Mouse (Mus musculus): ENCODE measurements around the gene Sohlh2.

The Sohlh2 gene

DNA sequence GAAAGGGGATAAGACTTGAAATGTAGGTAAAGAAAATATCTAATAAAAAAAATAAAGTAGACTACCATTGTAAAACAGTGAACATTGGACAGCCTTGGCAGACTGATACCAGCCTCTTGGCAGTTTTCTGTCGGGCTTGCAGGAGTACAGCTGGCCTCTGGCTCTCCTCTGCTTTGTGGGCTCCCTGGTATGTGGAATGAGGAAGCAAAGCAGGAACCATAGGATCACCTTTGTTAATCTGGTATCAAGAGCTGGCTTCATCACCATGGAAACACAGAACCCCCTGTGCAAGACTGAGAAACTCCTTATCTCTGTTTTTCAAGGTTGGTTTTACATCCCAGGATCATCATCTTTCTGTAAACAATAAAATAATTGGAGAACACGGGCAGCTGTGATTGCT lies 30.4 kb downstream of the Sohlh2 start:
- DNase-seq: no peak

DNA sequence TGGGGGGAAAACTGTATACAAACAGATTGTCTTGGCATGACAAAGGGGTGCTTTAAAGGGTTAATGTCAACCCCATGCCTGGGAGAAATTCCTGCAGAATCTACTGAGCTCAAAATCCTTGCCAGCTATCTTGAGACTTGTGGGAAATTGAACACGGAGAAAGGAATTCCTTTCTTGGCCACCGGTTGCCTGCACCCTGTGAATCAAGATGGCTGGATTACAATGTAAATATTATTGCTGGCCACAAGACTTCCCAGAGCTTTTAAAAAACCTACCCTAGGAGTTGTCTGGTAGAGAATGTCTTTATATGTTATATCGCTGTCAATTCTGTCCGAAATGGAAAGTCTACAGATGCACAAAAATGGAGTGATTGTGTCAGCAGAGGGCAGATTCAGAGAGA lies 32.0 kb downstream of the Sohlh2 start:
- no peak for DNase-seq

DNA sequence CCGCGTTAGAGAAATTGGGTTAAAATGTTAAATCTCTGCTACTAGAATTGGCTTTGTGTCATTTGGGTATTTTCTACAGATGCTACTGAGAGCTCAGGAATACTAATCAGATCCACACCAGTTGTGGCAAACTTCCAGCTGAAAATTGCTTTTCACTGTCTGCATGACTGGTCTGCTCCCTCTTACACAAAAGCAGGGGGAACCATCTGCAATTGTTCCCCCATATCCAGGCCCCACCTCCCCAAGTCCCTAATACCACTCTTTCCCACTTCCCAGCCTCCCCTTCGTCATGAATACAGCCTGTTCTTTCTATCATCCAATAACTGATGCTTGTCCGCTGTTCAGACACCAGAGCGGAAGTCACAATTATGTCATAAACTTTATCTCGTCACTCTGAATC lies 32.6 kb downstream of the Sohlh2 start:
- no peak for DNase-seq

DNA sequence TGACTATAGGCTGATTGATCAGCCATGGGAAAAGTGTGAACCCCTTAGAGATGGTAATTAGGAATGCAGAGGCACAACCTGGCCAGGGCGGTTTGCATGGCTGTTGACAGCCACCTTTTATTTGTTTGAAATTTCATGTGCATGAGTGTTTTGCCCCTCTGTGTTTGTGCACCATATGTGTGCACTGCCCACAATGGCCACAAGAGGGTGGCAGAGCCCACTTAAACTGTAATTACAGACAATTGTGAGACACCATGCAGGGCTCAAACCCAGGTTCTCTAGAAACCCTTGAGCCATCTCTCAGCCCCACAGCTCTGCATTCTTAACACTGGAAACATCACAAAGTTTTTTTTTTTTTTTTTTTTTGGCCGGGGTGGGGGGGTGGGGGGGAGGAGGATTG lies 40.7 kb downstream of the Sohlh2 start:
- no peak for DNase-seq

DNA sequence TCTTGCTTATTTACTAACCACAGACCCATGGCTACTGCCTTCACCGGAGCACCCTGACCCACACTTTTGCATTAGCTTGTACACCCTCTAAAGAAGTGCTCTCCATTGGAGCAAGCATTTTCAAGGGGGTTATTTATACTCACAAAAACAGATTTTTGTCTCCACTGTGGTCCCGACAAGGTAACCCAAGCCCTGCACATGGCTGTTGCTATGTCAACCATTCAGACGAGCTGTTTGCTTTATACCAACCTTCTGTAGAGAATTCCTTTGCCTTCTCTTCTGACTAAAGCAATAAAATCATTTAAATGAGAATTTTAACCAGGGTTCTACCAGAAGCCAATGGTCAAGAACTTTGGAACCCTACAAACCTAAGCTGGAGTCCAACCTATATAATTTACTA lies 42.0 kb downstream of the Sohlh2 start:
- no peak for DNase-seq

DNA sequence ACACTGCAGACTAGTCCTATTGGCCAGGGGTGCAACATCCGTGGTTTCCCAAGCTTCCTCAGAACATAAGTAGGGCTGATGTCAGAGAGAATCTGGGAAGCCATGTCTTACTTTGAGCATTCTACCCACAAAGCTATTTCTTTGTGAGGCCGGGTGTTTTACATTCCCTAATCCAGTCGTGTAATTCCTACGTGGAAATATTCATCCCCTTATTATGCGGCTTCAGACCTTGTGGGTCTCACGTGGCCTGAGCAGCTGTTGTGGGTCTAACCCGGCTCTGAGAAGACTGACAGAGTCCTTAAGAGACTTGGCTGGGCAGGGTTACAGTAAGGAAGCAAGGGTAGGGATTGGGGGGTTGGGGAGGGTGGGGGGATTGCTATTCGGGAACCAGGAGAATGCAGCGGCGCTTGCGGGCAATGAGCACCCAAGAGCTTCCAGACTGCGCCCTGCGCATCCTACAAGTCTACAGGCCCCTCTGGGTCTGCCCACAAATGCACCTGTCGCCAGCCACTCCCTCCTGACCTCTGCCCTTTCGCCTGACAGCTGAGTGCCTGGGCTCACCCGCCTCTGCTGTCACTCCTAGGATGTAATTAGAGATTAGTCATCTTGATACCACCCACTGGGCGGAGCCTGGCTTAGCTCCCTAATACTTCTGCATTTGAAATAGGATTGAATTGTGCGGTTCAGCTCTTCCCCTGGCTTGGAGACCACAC lies 44.8 kb downstream of the Sohlh2 start:
- peak; percentile 19 for DNase-seq

DNA sequence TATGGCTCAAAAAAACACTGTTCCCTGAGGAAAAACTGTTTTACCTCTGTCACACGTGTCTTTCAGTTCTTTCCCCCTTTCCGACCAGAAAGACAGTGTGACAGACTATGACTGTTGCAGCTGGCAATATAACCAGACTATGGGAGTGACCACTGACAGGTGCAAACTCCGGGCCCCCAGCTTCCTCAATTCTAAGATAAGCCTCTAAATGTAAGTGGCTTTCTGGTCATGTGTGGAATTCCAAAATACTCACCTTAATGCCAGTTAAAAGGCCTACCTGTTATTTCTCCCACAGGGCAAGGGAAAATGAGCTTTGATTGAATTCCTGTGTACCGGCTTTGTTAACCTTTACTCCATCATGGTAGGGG lies 45.4 kb downstream of the Sohlh2 start:
- DNase-seq: no peak

DNA sequence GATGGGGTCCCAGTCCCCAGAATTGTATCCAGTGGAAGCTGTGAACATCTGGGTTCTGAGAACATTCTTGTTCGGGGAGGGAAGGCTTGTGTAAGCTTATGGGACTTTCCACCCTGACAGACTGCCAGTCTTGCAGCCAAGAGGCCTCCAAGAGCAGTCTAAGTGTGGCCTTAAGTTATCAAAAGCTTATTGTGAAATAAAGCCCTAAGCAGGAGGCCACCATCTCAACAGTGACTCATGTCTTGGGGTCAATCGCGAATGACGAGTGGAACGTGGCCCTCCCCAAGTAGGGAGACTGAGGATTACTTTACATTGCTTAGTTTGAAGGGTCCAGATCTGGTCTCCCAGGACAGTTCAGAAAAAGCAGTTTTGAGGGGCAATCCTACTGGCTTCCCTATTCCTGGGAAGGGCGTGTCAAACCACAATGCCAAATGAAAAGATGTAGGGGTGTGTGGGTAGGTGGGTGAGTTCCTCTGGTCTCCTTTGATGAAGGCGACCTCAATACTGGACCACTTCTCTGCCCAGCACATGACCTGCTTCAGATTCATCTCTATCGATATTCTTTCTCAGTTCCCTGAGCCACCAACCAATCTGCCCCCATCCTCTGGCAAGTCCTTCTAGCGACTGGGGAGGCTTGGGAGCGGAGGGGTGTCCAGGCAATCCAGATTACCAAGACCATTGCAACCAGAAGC lies 60.0 kb downstream of the Sohlh2 start, which contains the start of gene Dclk1:
Gene Dclk1, plus strand, starts transcription at position 635 of the 692 bp plus-strand sequence.
- DNase-seq: no peak

DNA sequence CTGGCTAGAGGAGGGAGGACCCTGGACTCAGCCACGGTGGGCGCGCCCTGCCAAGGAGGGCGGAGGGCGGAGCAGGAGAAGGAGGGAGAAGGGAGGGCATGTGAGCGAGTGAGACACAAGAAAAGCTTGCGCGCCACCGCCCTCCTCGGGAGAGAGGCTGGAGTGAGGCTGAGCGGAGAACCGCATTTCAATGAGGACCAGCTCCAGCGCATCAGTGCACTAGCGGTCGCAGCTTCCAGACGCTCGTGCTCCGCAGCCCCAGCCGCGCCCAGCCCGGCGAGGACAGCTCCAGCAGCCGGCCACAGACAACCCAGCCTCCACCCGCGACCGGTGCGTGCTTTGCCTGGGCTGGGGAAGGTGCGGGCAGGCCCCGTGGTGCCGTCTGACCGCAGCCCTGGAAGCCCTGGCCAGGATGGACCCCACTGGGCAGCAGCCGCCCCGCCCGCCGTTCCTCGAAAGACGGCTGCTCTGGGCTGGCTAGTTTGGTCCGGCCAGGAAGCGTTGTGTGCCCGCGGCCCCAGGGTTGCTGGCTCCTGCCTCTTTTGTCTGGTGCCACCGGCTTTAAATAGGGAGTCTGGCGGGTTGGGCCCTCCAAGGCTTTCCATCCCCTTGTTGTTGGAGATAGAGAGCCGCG lies 60.7 kb downstream of the Sohlh2 start:
- DNase-seq: peak; percentile 50

DNA sequence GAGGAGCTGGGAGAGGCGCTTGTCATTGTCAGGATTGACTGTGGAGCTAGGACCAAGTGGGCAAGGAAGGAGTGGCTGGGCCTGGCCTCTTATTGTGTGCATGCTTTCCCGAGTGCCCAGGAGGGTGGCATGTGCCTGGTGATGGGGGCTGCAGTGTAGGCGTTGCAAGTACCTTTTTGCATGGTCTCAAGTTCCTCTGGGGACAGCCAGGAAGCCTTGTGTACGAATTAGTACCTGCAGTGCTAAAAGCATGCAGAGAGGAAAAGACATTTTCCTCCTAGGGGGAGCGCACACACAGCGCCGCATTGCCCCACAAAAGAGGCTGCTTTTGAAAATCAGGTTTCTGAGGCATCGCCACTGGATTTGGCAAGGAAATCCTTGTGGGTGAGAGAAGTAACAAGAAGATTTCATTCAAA lies 61.2 kb downstream of the Sohlh2 start:
- no peak for DNase-seq

DNA sequence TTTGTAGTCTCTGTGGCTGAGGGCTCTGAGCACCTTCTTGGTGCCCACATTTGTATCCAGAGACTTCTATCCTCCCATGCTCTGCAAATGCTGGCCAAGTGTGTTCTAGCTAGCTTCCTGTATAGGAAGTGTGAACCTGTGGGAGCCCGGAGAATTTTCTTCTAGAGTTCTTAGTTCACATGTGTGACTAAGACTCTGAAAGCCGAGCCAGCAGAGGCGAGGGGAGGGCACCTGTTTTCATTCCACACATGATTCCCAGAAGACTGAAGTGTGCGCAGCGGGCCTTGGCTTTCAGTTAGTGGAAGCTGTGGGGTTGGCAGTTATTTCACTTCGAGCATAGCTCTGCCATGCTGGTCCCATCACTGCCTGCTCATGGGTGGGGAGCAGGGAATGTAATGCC lies 62.3 kb downstream of the Sohlh2 start:
- DNase-seq: no peak

DNA sequence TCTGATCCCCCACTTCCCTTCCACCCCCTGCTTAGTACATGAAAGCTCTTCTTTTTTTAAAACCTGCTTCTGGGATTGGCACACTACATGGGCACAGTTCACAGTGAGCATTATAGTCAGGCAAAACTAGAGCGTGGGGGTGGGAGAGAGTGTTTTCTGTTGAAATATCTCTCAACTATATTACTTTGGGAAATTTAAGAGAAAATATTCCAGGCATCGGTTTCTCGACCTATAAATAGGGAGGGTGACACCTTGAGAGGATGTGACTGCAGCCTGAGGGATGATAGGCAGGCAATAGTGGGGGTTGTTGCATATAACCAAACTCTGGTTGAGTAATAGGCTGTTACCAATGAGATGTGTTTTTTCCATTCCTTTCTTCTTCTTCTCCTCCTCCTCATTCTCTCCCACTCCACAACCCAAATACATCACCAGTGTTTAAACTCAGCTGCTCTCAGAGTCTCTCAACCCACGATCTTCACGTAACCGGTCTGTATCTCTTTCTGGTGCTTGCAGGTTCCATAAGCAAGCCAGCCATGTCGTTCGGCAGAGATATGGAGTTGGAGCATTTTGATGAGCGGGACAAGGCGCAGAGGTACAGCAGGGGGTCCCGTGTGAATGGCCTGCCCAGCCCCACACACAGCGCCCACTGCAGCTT lies 64.9 kb downstream of the Sohlh2 start:
- no peak for DNase-seq

DNA sequence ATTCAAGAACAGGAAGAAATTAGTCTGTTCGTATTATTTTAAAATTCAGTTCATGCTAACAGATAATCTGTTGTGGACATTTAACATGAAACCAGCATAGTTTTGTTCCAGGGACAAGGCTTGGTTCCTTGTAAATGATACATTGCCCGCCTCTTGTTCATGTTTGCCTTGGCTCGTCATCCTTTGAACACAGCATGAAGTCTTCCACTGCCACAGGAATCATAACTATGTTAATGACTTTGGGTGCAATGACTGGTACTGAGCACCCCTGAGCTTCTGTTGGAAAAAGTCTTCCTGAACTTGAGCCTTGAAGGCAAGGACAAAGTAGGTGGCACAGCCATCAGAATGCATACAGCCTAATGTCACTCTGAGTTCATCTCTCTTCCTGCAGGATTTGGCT lies 66.2 kb downstream of the Sohlh2 start:
- DNase-seq: no peak

DNA sequence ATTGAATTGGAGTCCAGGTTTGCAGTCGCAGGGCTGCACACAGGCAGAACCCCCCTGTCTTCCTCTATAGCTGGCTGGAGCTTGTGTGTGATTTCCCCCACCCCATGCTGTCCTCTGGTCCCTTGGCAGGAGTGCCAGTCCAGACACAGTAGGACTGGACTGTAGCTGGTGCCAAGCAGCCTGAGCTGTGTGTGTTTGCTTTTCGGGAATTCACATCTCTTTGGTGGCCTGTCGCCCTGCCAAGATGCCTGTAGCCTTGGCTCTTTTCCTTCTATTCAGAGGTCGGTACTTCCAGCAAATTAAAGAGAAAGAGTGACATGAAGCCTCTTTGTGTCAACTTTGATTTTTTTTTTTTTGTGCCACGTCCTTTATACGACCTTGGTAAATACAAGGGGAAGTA lies 66.7 kb downstream of the Sohlh2 start:
- no peak for DNase-seq

DNA sequence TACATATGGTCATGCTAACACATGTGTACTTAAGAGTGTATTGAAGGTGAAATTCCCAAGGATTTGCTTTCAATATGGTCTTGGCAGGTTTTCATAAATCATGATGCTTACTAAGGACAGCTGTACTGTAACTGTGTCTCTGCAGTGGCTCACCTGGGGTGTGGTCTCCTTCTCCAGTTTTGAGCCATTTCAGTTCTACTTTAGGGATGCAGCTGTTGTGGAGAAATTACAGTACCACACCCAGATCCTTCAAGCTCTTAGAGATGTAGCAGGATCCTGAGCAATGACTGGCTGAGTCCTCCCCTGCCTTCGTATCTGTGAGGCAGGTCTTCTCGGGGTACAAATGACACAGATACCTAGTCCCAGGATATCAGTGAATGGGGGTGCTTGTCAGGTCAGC lies 68.8 kb downstream of the Sohlh2 start:
- no peak for DNase-seq
